Mouse (Mus musculus) neural tube, embryonic 10.5 days (tissue): Measurements from ENCODE around the gene Nup133.

Source experiments
- DNase-seq: peaks from one replicate; pipeline ENCODE4 v3.0.0-alpha.2; 2017; ENCODE audit warnings: low spot score; ENCODE audit errors: extremely low spot score

Gene Nup133

DNA sequence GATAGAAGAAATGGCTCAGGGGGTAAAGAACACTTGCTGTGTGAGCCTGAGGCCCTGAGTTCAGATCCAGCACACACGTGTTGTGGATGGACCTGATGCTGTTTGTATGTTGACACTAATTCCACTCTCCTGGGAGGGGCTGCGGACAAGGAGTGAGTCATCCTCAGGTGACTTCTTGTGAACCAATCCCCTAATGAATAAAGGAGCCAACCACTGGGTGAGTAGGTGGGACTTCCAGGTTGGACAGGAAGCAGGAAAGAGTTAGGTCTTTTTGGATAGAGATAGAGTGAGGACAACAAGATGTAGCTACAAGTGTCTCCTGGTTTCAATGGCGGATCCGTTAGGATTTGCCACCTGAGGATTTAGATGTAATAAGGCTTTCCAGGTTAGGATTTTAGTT lies 99.7 kb downstream of the Nup133 start:
- no peak for DNase-seq

DNA sequence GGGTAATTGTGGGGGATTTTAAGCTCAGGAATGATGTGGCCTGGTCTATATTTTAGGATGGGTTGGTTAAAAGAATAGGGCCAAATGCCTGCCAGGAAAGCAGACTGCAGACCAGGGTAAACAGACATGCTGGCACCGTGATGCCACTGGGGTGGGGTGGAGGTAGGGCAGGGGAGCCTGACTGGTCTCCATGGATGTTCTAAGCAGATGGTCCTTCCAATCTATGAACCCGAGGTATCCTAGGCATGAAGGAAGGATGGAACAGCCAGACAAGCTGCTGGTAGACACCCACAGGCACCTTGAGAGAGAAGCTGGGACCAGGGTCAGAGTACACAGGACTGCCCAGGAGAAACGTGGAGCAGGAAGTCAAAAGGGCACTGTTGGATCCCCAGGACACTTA lies 101.5 kb downstream of the Nup133 start:
- DNase-seq: no peak
